Comparison of ENCODE assay signal across 14 mouse cellular contexts in the genomic region with DNA sequence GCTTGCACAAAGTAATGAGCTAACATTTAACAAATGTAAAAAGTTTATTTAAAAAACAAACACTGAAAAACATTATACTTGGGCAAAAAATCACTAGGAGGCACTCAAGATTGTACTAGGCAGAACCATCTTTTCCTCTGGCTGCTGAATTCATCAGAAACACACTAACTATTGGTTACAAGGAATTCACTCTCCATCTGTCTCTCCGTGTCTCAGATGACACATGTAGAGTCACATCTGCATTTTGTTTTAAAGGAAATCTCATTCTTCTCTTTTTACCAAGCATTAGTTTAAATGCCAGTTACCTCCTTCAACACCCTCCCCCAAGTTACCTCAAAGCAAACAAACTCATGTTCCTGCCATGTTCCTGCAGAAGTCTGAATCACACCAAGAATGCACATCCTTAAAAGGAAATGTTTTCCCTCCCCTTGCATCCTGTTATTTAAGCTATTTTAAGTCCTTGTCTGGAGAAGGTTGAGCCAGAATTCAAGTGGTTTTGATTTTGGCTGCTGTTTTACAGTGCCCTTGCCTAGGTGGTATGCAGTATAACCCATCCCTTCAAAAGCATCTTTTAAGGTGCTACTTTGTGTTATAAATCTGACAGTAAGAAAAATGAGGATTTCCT. TPM values are rescaled to one million over a fixed set of nuclear protein-coding genes. Genes with fewer than 3 reads are reported as not detected.
DNase-seq lines count a peak whose midpoint lies in the region; ATAC-seq and TF ChIP-seq lines count a peak whose summit lies in the region.
"Had no signal": no experiment of that assay in that cellular context is flagged by ENCODE, and none has a peak within 500 bp of the region (broad histone marks: within the 10 kb centered on the region; RNA-seq: fewer than 3 reads in every experiment).

No protein-coding gene starts in this region.

- CTCF ChIA-PET in Patski (lab: Charles Lee) = interaction anchor here (0.6 kb wide), 1 partner anchor 70 kb away, joined by 3 read pairs; no protein-coding TSS in a partner anchor

- no peak overlapping the region for H3K9ac ChIP-seq in kidney, postnatal 0 days (ENCODE audit: low read depth, low read length)
- H3K9ac ChIP-seq in forebrain, embryonic 12.5 days = no peak overlapping the region
- H3K9ac ChIP-seq: midbrain, embryonic 12.5 days; neural tube, embryonic 15.5 days had no signal

- DNase-seq in embryo, embryonic 10.5 days (ENCODE audit: low spot score) = peak; percentile 4
- no peak for DNase-seq in embryo, embryonic 11 days
- peak; percentile 54 for DNase-seq in kidney, postnatal 0 days (ENCODE audit: low spot score)
- no peak for DNase-seq in kidney, postnatal 10 days
- no peak for DNase-seq in Patski (ENCODE audit: low read depth, low spot score)
- peak; percentile 10 to 27 for DNase-seq in heart, postnatal 10 days
- no peak for DNase-seq in cerebellum, postnatal 36 days
- DNase-seq: adrenal gland, postnatal 10 days; cerebellum, adult 2 months; gastrocnemius, postnatal 14 days had no signal

- 49% methylated on average over 1 of the region's 1 CpGs for WGBS in kidney, postnatal 0 days
- 77% methylated on average over 1 of the region's 1 CpGs for WGBS in forebrain, embryonic 12.5 days

- no peak overlapping the region for H3K4me2 ChIP-seq in kidney, postnatal 0 days (ENCODE audit: low read length)
- no peak overlapping the region for H3K4me2 ChIP-seq in forebrain, embryonic 12.5 days
- H3K4me2 ChIP-seq: liver, embryonic 11.5 days; midbrain, embryonic 12.5 days; neural tube, embryonic 15.5 days had no signal

- POLR2A ChIA-PET in Patski (lab: Charles Lee) = interaction anchor here (0.6 to 0.8 kb wide), 4 partner anchors 11 to 1962 kb away, joined by 3 to 4 read pairs (median 3); no protein-coding TSS in a partner anchor

- no peak for ATAC-seq in kidney, postnatal 0 days (replicated peaks; ENCODE audit: low FRiP score, low read depth)
- peak; percentile 90 for ATAC-seq in Patski
- no peak for ATAC-seq in forebrain, embryonic 12.5 days (ENCODE audit: low FRiP score)

- in situ Hi-C loops in Patski (cut with MboI; ENCODE audit: low pct_unique_long_range_greater_than_20kb) = no loop called here

- no peaks in the 10 kb centered on the region for H3K36me3 ChIP-seq in kidney, postnatal 0 days (ENCODE audit: insufficient read depth, low read length)
- H3K36me3 ChIP-seq in forebrain, embryonic 12.5 days (replicated peaks) = no peaks in the 10 kb centered on the region
- H3K36me3 ChIP-seq: midbrain, embryonic 12.5 days; neural tube, embryonic 15.5 days had no signal

- intact Hi-C loops in heart, postnatal 10 days (cut with DNase I) = loop anchor here (1.0 to 10.0 kb wide), 2 partner anchors 57 to 186 kb away; a partner anchor contains a TSS

- no peak overlapping the region for H3K27ac ChIP-seq in kidney, postnatal 0 days
- no peak overlapping the region for H3K27ac ChIP-seq in forebrain, embryonic 12.5 days
- H3K27ac ChIP-seq: midbrain, embryonic 12.5 days; neural tube, embryonic 15.5 days had no signal

- no peaks in the 10 kb centered on the region for H3K4me1 ChIP-seq in kidney, postnatal 0 days (replicated peaks; ENCODE audit: insufficient read depth, low read length)
- no peaks in the 10 kb centered on the region for H3K4me1 ChIP-seq in forebrain, embryonic 12.5 days
- H3K4me1 ChIP-seq: midbrain, embryonic 12.5 days; neural tube, embryonic 15.5 days had no signal

- no peaks in the 10 kb centered on the region for H3K27me3 ChIP-seq in kidney, postnatal 0 days (ENCODE audit: insufficient read depth, low read length)
- peaks cover 35% of the 10 kb centered on the region for H3K27me3 ChIP-seq in Patski
- no peaks in the 10 kb centered on the region for H3K27me3 ChIP-seq in forebrain, embryonic 12.5 days
- H3K27me3 ChIP-seq: midbrain, embryonic 12.5 days; neural tube, embryonic 15.5 days had no signal

- H3K4me3 ChIP-seq in kidney, postnatal 0 days (replicated peaks; ENCODE audit: low read depth, low read length) = no peak overlapping the region
- H3K4me3 ChIP-seq in forebrain, embryonic 12.5 days (replicated peaks) = no peak overlapping the region
- H3K4me3 ChIP-seq: midbrain, embryonic 12.5 days; neural tube, embryonic 15.5 days had no signal

- TF ChIP-seq CTCF in kidney, postnatal 0 days (IDR thresholded peaks at IDR 0.05; ENCODE audit: low read depth) = no peak
- no peak for TF ChIP-seq CTCF in Patski (IDR thresholded peaks at IDR 0.05)

- no peaks in the 10 kb centered on the region for H3K9me3 ChIP-seq in kidney, postnatal 0 days (replicated peaks; ENCODE audit: low read length)
- H3K9me3 ChIP-seq in forebrain, embryonic 12.5 days = no peaks in the 10 kb centered on the region
- H3K9me3 ChIP-seq: midbrain, embryonic 12.5 days; neural tube, embryonic 15.5 days had no signal

RNA-seq across cellular contexts. Expression of a gene that starts 56.2 kb away (rescaled TPM):
- polyA plus RNA-seq in kidney, postnatal 0 days (2015; fragmentation: Nextera tagmentation; extraction: Ambion mirVana) = 145 and 153 TPM in 2 replicates
- 79.8 TPM for polyA plus RNA-seq in Patski (2021)
- total RNA-seq in heart, postnatal 10 days (2021) = 10 to 100 TPM; 84.2 to 87.0 TPM
- 54.1 and 56.2 TPM in 2 replicates for polyA plus RNA-seq in forebrain, embryonic 12.5 days (2016; fragmentation: Nextera tagmentation; extraction: Ambion mirVana)

Comparison
In these comparisons a context has a peak if more than half of its experiments do, and no peak if none do; other contexts are left out.
1. DNase-seq: peak in embryo, embryonic 10.5 days (single experiment), kidney, postnatal 0 days (single experiment) and heart, postnatal 10 days (2 of 2); none in embryo, embryonic 11 days (single experiment), kidney, postnatal 10 days (single experiment), Patski (single experiment) and cerebellum, postnatal 36 days (0 of 2).